Mouse (Mus musculus): ENCODE measurements at regions not wholly inside any gene's neighbourhood (a gene's known extent, or its start where the extent isn't known, plus 50 kb on each side); places are given as distances from the start of the nearest gene placed in this dataset.
"Not testable (repeated sequence)": the region's sequence is repeated elsewhere in the genome, so short reads cannot be mapped to it uniquely, and the experiment has no call there.

GRCm38 (mm10) chr6:117715056-117715777, 125.8 kb upstream of the Zfp637 start:
- H3K4me3 ChIP-seq (ENCODE audit: control insufficient read depth in 1 of 2, insufficient read depth in 1 of 2, low read depth in 2 of 2, low read length in 2 of 2): no peak overlapping the region
- no peaks in the 10 kb centered on the region for H3K79me2 ChIP-seq (ENCODE audit: control insufficient read depth, insufficient read depth, low read length, poor library complexity)
- H3K4me1 ChIP-seq (ENCODE audit: control insufficient read depth in 1 of 2, insufficient read depth in 2 of 2, low read length in 2 of 2): no peaks in the 10 kb centered on the region
- TF ChIP-seq CTCF (IDR thresholded peaks at IDR 0.05 in 2 of 3, conservative IDR thresholded peaks at IDR 0.05 in 1 of 3; ENCODE audit: control insufficient read depth in 1 of 3, insufficient read depth in 1 of 3, low read depth in 2 of 3, low read length in 3 of 3, poor library complexity in 1 of 3, severe bottlenecking in 1 of 3) (no peak), RCOR1 (IDR thresholded peaks at IDR 0.05; ENCODE audit: low read depth, low read length) (no peak), GATA1 (IDR thresholded peaks at IDR 0.05; ENCODE audit: low read depth, low read length) (no peak), GABPA (IDR thresholded peaks at IDR 0.05; ENCODE audit: low read depth, low read length) (no peak), ZMIZ1 (IDR thresholded peaks at IDR 0.05; ENCODE audit: low read depth, low read length) (no peak), POLR2A (IDR thresholded peaks at IDR 0.05; ENCODE audit: control insufficient read depth in 1 of 2, insufficient read depth in 1 of 2, low read depth in 1 of 2, low read length in 2 of 2, poor library complexity in 1 of 2) (no peak), EP300 (IDR thresholded peaks at IDR 0.05; ENCODE audit: low read depth in 1 of 2, low read length in 2 of 2) (no peak), CHD2 (IDR thresholded peaks at IDR 0.05; ENCODE audit: low read length) (no peak), TAL1 (IDR thresholded peaks at IDR 0.05; ENCODE audit: low read length) (no peak), ELF1 (IDR thresholded peaks at IDR 0.05; ENCODE audit: low read depth, low read length) (no peak), RAD21 (IDR thresholded peaks at IDR 0.05; ENCODE audit: low read depth, low read length) (no peak), MAFK (IDR thresholded peaks at IDR 0.05; ENCODE audit: borderline replicate concordance, low read depth, low read length) (no peak), MAZ (IDR thresholded peaks at IDR 0.05; ENCODE audit: low read depth, low read length) (no peak), ZKSCAN1 (IDR thresholded peaks at IDR 0.05; ENCODE audit: low read depth, low read length) (no peak), KAT2A (conservative IDR thresholded peaks at IDR 0.05; ENCODE audit: low read depth, low read length) (no peak)
- H3K27ac ChIP-seq (ENCODE audit: control insufficient read depth, low read depth, low read length): no peak overlapping the region
- no peaks in the 10 kb centered on the region for H3K27me3 ChIP-seq (ENCODE audit: control insufficient read depth in 1 of 2, insufficient read depth in 2 of 2, low read length in 2 of 2)
- H3K36me3 ChIP-seq (ENCODE audit: control insufficient read depth in 1 of 2, insufficient read depth in 2 of 2, low read length in 2 of 2): no peaks in the 10 kb centered on the region
- H3K9ac ChIP-seq (ENCODE audit: control insufficient read depth, low read depth, low read length, poor library complexity, severe bottlenecking): no peak overlapping the region
- no peaks in the 10 kb centered on the region for H3K9me3 ChIP-seq (replicated peaks; ENCODE audit: insufficient read depth, low read length)
- DNase-seq (ENCODE audit: low read depth, low spot score): no peak

GRCm38 (mm10) chr6:117716422-117716821, 124.6 kb upstream of the Zfp637 start:
- H3K36me3 ChIP-seq (ENCODE audit: control insufficient read depth in 1 of 2, insufficient read depth in 2 of 2, low read length in 2 of 2); H3K27ac ChIP-seq (ENCODE audit: control insufficient read depth, low read depth, low read length); H3K9ac ChIP-seq (ENCODE audit: control insufficient read depth, low read depth, low read length, poor library complexity, severe bottlenecking); H3K9me3 ChIP-seq (replicated peaks; ENCODE audit: insufficient read depth, low read length); H3K27me3 ChIP-seq (ENCODE audit: control insufficient read depth in 1 of 2, insufficient read depth in 2 of 2, low read length in 2 of 2); H3K4me3 ChIP-seq (ENCODE audit: control insufficient read depth in 1 of 2, insufficient read depth in 1 of 2, low read depth in 2 of 2, low read length in 2 of 2); DNase-seq (ENCODE audit: low read depth, low spot score); H3K79me2 ChIP-seq (ENCODE audit: control insufficient read depth, insufficient read depth, low read length, poor library complexity); H3K4me1 ChIP-seq (ENCODE audit: control insufficient read depth in 1 of 2, insufficient read depth in 2 of 2, low read length in 2 of 2): not testable (repeated sequence)

DNA sequence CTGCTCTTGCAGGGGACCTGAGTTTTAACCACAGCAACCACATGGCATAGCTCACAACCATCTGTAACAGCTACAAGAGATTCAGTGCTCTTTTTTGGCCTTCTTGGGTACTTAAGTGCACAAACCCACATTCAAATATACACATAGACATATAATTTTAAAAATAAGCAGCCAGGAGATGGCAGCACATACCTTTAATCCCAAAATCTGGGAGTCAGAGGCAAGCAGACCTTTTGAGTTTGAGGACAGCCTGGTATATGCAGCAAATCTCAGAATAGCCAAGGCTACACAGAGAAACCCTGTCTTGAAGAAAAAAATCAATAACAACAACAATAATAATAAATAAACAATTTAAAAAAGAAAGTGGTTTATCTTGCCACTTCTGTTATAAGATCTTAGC, 88.6 kb upstream of the Zfp637 start:
- not testable (repeated sequence) for DNase-seq (ENCODE audit: low read depth, low spot score); H3K27me3 ChIP-seq (ENCODE audit: control insufficient read depth in 1 of 2, insufficient read depth in 2 of 2, low read length in 2 of 2); H3K36me3 ChIP-seq (ENCODE audit: control insufficient read depth in 1 of 2, insufficient read depth in 2 of 2, low read length in 2 of 2)

More for the DNA sequence above, 88.6 kb upstream of the Zfp637 start:
- not testable (repeated sequence) for H3K27ac ChIP-seq (ENCODE audit: control insufficient read depth, low read depth, low read length); H3K9me3 ChIP-seq (replicated peaks; ENCODE audit: insufficient read depth, low read length); H3K9ac ChIP-seq (ENCODE audit: control insufficient read depth, low read depth, low read length, poor library complexity, severe bottlenecking); H3K4me3 ChIP-seq (ENCODE audit: control insufficient read depth in 1 of 2, insufficient read depth in 1 of 2, low read depth in 2 of 2, low read length in 2 of 2); H3K79me2 ChIP-seq (ENCODE audit: control insufficient read depth, insufficient read depth, low read length, poor library complexity); H3K4me1 ChIP-seq (ENCODE audit: control insufficient read depth in 1 of 2, insufficient read depth in 2 of 2, low read length in 2 of 2)
